ENCODE assay signal across 19 mouse cellular contexts in genomic region chr11:107431197-107431965, GRCm38 (mm10). TPM values are rescaled to one million over a fixed set of nuclear protein-coding genes. Genes with fewer than 3 reads are reported as not detected.
DNase-seq lines count a peak whose midpoint lies in the region; ATAC-seq and TF ChIP-seq lines count a peak whose summit lies in the region.
"Had no signal": no experiment of that assay in that cellular context is flagged by ENCODE, and none has a peak within 500 bp of the region (broad histone marks: within the 10 kb centered on the region; RNA-seq: fewer than 3 reads in every experiment).

No protein-coding gene starts in this region.

- no peaks in the 10 kb centered on the region for H3K9me3 ChIP-seq in E14TG2a.4 (ENCODE audit: low read length)
- H3K9me3 ChIP-seq in ES-Bruce4 (replicated peaks; ENCODE audit: control insufficient read depth, insufficient read depth, low read length, poor library complexity, severe bottlenecking), result no peaks in the 10 kb centered on the region
- no peaks in the 10 kb centered on the region for H3K9me3 ChIP-seq in kidney, embryonic 15.5 days (replicated peaks)
- H3K9me3 ChIP-seq: forebrain, embryonic 15.5 days; heart, embryonic 13.5 days had no signal

- 62% methylated on average over 7 of the region's 7 CpGs for WGBS in kidney, embryonic 15.5 days

- no peak for TF ChIP-seq POLR2A in ES-Bruce4 (IDR thresholded peaks at IDR 0.05; ENCODE audit: insufficient read depth, low read length)

- TF ChIP-seq CTCF in layer of hippocampus, adult 2 months (conservative IDR thresholded peaks at IDR 0.05), result no peak
- TF ChIP-seq CTCF in E14TG2a.4 (conservative IDR thresholded peaks at IDR 0.05; ENCODE audit: low read length) (no peak), ES-Bruce4 (IDR thresholded peaks at IDR 0.05; ENCODE audit: low read depth, low read length) (no peak)

- H3K27ac ChIP-seq in layer of hippocampus, adult 2 months, result peak overlapping the region; percentile 40; the same call in 1 of the 2 replicates
- peak overlapping the region; percentile 2 for H3K27ac ChIP-seq in ES-Bruce4 (ENCODE audit: insufficient read depth, low read length)
- H3K27ac ChIP-seq in kidney, embryonic 15.5 days, result peak overlapping the region; percentile 49
- H3K27ac ChIP-seq: forebrain, embryonic 15.5 days; heart, embryonic 13.5 days; hindbrain, postnatal 0 days; kidney, postnatal 0 days; liver, embryonic 14.5 days had no signal

- H3K36me3 ChIP-seq in E14TG2a.4 (ENCODE audit: insufficient read depth, low read length) (peaks cover 18% of the 10 kb centered on the region; the same call in 1 of the 2 replicates), ES-Bruce4 (ENCODE audit: control insufficient read depth, insufficient read depth, low read length, poor library complexity, severe bottlenecking) (no peaks in the 10 kb centered on the region)
- H3K36me3 ChIP-seq in kidney, embryonic 15.5 days, result no peaks in the 10 kb centered on the region
- H3K36me3 ChIP-seq: forebrain, embryonic 15.5 days; heart, embryonic 13.5 days had no signal

- H3K9ac ChIP-seq in ES-Bruce4 (ENCODE audit: low read depth, poor library complexity, severe bottlenecking), result 0 out of 2 replicates have a peak overlapping the region, but pooled peaks have one; percentile 11
- no peak overlapping the region for H3K9ac ChIP-seq in kidney, embryonic 15.5 days
- H3K9ac ChIP-seq: forebrain, embryonic 15.5 days; heart, embryonic 13.5 days; liver, embryonic 14.5 days had no signal

- DNase-seq in layer of hippocampus, adult 2 months (ENCODE audit: low spot score in 2 of 2), result no peak
- no peak for DNase-seq in layer of hippocampus, adult 9-11 months
- no peak for DNase-seq in cerebellum, postnatal 25 days
- no peak for DNase-seq in left cerebral cortex, postnatal 4 days
- DNase-seq in layer of hippocampus, adult 9-10 months (ENCODE audit: low spot score), result no peak
- DNase-seq: adrenal gland, postnatal 10 days; cerebellum, adult 9-11 months; heart, adult 11 months; heart, postnatal 36 days; layer of hippocampus, postnatal 36 days; thymus, postnatal 4 days had no signal

- H3K4me3 ChIP-seq in layer of hippocampus, adult 2 months, result peak overlapping the region; percentile 3; the same call in 1 of the 2 replicates
- peak overlapping the region; percentile 52 for H3K4me3 ChIP-seq in E14TG2a.4 (replicated peaks; ENCODE audit: low read length)
- no peak overlapping the region for H3K4me3 ChIP-seq in ES-Bruce4 (ENCODE audit: low read depth, low read length)
- no peak overlapping the region for H3K4me3 ChIP-seq in kidney, embryonic 15.5 days (replicated peaks)
- H3K4me3 ChIP-seq: forebrain, embryonic 15.5 days; heart, embryonic 13.5 days had no signal

- intact Hi-C loops in left cerebral cortex, postnatal 4 days (cut with DNase I), result no loop called here

- H3K4me1 ChIP-seq in E14TG2a.4 (replicated peaks; ENCODE audit: low read depth, low read length) (peaks cover 94% of the 10 kb centered on the region), ES-Bruce4 (ENCODE audit: control insufficient read depth, insufficient read depth, low read length) (peaks cover 5% of the 10 kb centered on the region)
- peaks cover 17% of the 10 kb centered on the region for H3K4me1 ChIP-seq in kidney, embryonic 15.5 days
- H3K4me1 ChIP-seq: forebrain, embryonic 15.5 days had no signal

- H3K27me3 ChIP-seq in E14TG2a.4 (ENCODE audit: insufficient read depth, low read length) (no peaks in the 10 kb centered on the region), ES-Bruce4 (ENCODE audit: control insufficient read depth, insufficient read depth, low read length, poor library complexity, severe bottlenecking) (no peaks in the 10 kb centered on the region)
- H3K27me3 ChIP-seq in kidney, embryonic 15.5 days, result no peaks in the 10 kb centered on the region
- H3K27me3 ChIP-seq: forebrain, embryonic 15.5 days; heart, embryonic 13.5 days had no signal

- TF ChIP-seq EP300 in ES-Bruce4 (IDR thresholded peaks at IDR 0.05; ENCODE audit: insufficient read depth, low read depth, low read length), result no peak

- no peak overlapping the region for H3K4me2 ChIP-seq in kidney, embryonic 15.5 days
- H3K4me2 ChIP-seq: forebrain, embryonic 15.5 days; heart, embryonic 13.5 days had no signal

- 0 out of 2 replicates have a peak, but pooled peaks have one; percentile 43 for ATAC-seq in kidney, embryonic 15.5 days (replicated peaks; ENCODE audit: low FRiP score)
- ATAC-seq: forebrain, embryonic 15.5 days; hindbrain, postnatal 0 days had no signal

RNA-seq across cellular contexts. Expression of gene Pitpnc1, which starts 39.1 kb away (rescaled TPM):
- total RNA-seq in layer of hippocampus, adult 2 months (2021), result 10 to 100 TPM; 54.3 to 60.0 TPM
- 25.4 and 27.1 TPM in 2 replicates for polyA plus RNA-seq in ES-Bruce4 (2011; ENCODE audit: insufficient read depth, insufficient read length, low read depth, missing spikeins)
- polyA plus RNA-seq in kidney, embryonic 15.5 days (2015; fragmentation: Nextera tagmentation; extraction: Ambion mirVana), result 21.3 and 21.5 TPM in 2 replicates
- 10 to 100 TPM; 78.8 to 79.4 TPM for total RNA-seq in left cerebral cortex, postnatal 4 days (2021)

RNA-seq across cellular contexts. Expression of gene Psmd12, which starts 47.9 kb away (rescaled TPM):
- total RNA-seq in layer of hippocampus, adult 2 months (2021), result 10 to 100 TPM; 65.9 to 69.3 TPM
- 155 and 167 TPM in 2 replicates for polyA plus RNA-seq in ES-Bruce4 (2011; ENCODE audit: insufficient read depth, insufficient read length, low read depth, missing spikeins)
- 178 and 184 TPM in 2 replicates for polyA plus RNA-seq in kidney, embryonic 15.5 days (2015; fragmentation: Nextera tagmentation; extraction: Ambion mirVana)
- total RNA-seq in left cerebral cortex, postnatal 4 days (2021), result 10 to 100 TPM; 76.0 to 78.0 TPM

Comparison
In these comparisons a context has a peak if more than half of its experiments do, and no peak if none do; other contexts are left out.
1. H3K4me3 ChIP-seq: peak in layer of hippocampus, adult 2 months (single experiment) and E14TG2a.4 (single experiment); none in ES-Bruce4 (single experiment) and kidney, embryonic 15.5 days (single experiment).
2. Peak in every context shown above with its lines, with median percentiles within 50 percentile points of each other: H3K27ac ChIP-seq.